Mouse (Mus musculus): ENCODE results near the gene Snx19. TPM values are rescaled to one million over a fixed set of nuclear protein-coding genes. Genes with fewer than 3 reads are reported as not detected.
A peak's percentile ranks its signal among the peaks of the same experiment; 100 is the strongest.

Gene Snx19
- polyA plus RNA-seq, 1 experiment from 2014 or later: 32.7 TPM

- POLR2A ChIA-PET: interaction anchor here (0.8 kb wide), 1 partner anchor 456 kb away, joined by 6 read pairs; no protein-coding TSS in a partner anchor
- CTCF ChIA-PET: interaction anchor here (0.6 to 3.9 kb wide), 51 partner anchors 9 to 852 kb away, joined by 3 to 62 read pairs (median 6); partner anchors contain the start of genes Adamts15, Adamts8 and Snx19
- ATAC-seq (peak; percentile 74), DNase-seq (ENCODE audit: low read depth, low spot score) (peak; percentile 69)
- peak; percentile 99 for TF ChIP-seq CTCF (IDR thresholded peaks at IDR 0.05)
- H3K27me3 ChIP-seq: peaks cover 3% of the 10 kb centered on the region
- in situ Hi-C loops (cut with MboI; ENCODE audit: low pct_unique_long_range_greater_than_20kb): no loop called here
Observed at GRCm38 (mm10) chr9:30480464-30480863, 53.6 kb downstream of the Snx19 start.

- ATAC-seq: no peak
- TF ChIP-seq CTCF (IDR thresholded peaks at IDR 0.05): no peak
- peaks cover 3% of the 10 kb centered on the region for H3K27me3 ChIP-seq
- in situ Hi-C loops (cut with MboI; ENCODE audit: low pct_unique_long_range_greater_than_20kb): no loop called here
- CTCF ChIA-PET: interaction anchor here (2.5 to 3.9 kb wide), 3 partner anchors 436 to 457 kb away, joined by 18 to 62 read pairs (median 52); no protein-coding TSS in a partner anchor
- DNase-seq (ENCODE audit: low read depth, low spot score): no peak
- POLR2A ChIA-PET: no interaction called here
Observed at GRCm38 (mm10) chr9:30482116-30482515, 55.2 kb downstream of the Snx19 start.

- no peak for TF ChIP-seq CTCF (IDR thresholded peaks at IDR 0.05)
- in situ Hi-C loops (cut with MboI; ENCODE audit: low pct_unique_long_range_greater_than_20kb): no loop called here
- CTCF ChIA-PET: interaction anchor here (1.9 kb wide), 1 partner anchor 453 kb away, joined by 10 read pairs; no protein-coding TSS in a partner anchor
- POLR2A ChIA-PET: no interaction called here
- DNase-seq (ENCODE audit: low read depth, low spot score) (no peak), ATAC-seq (no peak)
- H3K27me3 ChIP-seq: peaks cover 8% of the 10 kb centered on the region
Observed at GRCm38 (mm10) chr9:30484183-30484582, 57.3 kb downstream of the Snx19 start.

- TF ChIP-seq CTCF (IDR thresholded peaks at IDR 0.05): no peak
- H3K27me3 ChIP-seq: peaks cover 4% of the 10 kb centered on the region
- DNase-seq (ENCODE audit: low read depth, low spot score) (no peak), ATAC-seq (no peak)
- in situ Hi-C loops (cut with MboI; ENCODE audit: low pct_unique_long_range_greater_than_20kb): no loop called here
- POLR2A ChIA-PET: no interaction called here
- CTCF ChIA-PET: no interaction called here
Observed at GRCm38 (mm10) chr9:30485161-30485560, 58.3 kb downstream of the Snx19 start.

GRCm38 (mm10) chr9:30488384-30488783, 61.5 kb downstream of the Snx19 start:
- ATAC-seq: no peak
- no peak for TF ChIP-seq CTCF (IDR thresholded peaks at IDR 0.05)
- no peak for DNase-seq (ENCODE audit: low read depth, low spot score)
- H3K27me3 ChIP-seq: peaks cover 4% of the 10 kb centered on the region
- in situ Hi-C loops (cut with MboI; ENCODE audit: low pct_unique_long_range_greater_than_20kb): no loop called here
- ChIA-PET POLR2A (no interaction called here), CTCF (no interaction called here)

- H3K27me3 ChIP-seq: peaks cover 13% of the 10 kb centered on the region
- CTCF ChIA-PET: interaction anchor here (1.1 kb wide), 1 partner anchor 11 kb away, joined by 5 read pairs; no protein-coding TSS in a partner anchor
- no peak for ATAC-seq
- POLR2A ChIA-PET: no interaction called here
- in situ Hi-C loops (cut with MboI; ENCODE audit: low pct_unique_long_range_greater_than_20kb): no loop called here
- DNase-seq (ENCODE audit: low read depth, low spot score): no peak
- TF ChIP-seq CTCF (IDR thresholded peaks at IDR 0.05): no peak
Observed at GRCm38 (mm10) chr9:30494446-30494845, 67.5 kb downstream of the Snx19 start.

- ChIA-PET POLR2A (no interaction called here), CTCF (interaction anchor here (2.1 kb wide), 1 partner anchor 28 kb away, joined by 7 read pairs; no protein-coding TSS in a partner anchor)
- H3K27me3 ChIP-seq: peaks cover 15% of the 10 kb centered on the region
- TF ChIP-seq CTCF (IDR thresholded peaks at IDR 0.05): no peak
- ATAC-seq: no peak
- no peak for DNase-seq (ENCODE audit: low read depth, low spot score)
- in situ Hi-C loops (cut with MboI; ENCODE audit: low pct_unique_long_range_greater_than_20kb): no loop called here
Observed at GRCm38 (mm10) chr9:30508966-30509365, 82.1 kb downstream of the Snx19 start.

GRCm38 (mm10) chr9:30515953-30516352, 89.0 kb downstream of the Snx19 start:
- ATAC-seq (no peak), DNase-seq (ENCODE audit: low read depth, low spot score) (no peak)
- in situ Hi-C loops (cut with MboI; ENCODE audit: low pct_unique_long_range_greater_than_20kb): no loop called here
- ChIA-PET CTCF (interaction anchor here (0.6 to 2.4 kb wide), 3 partner anchors 8 to 35 kb away, joined by 3 to 8 read pairs (median 3); no protein-coding TSS in a partner anchor), POLR2A (no interaction called here)
- H3K27me3 ChIP-seq: no peaks in the 10 kb centered on the region
- TF ChIP-seq CTCF (IDR thresholded peaks at IDR 0.05): no peak
